Mouse (Mus musculus): ENCODE data around the gene Smyd3. TPM values are rescaled to one million over a fixed set of nuclear protein-coding genes. Genes with fewer than 3 reads are reported as not detected.

The Smyd3 gene
- 10 to 100 TPM in 3 of 4 experiments, 1 to 10 TPM in 1; 6.9 to 17.0 (median 12.2) TPM for total RNA-seq (2022)

DNA sequence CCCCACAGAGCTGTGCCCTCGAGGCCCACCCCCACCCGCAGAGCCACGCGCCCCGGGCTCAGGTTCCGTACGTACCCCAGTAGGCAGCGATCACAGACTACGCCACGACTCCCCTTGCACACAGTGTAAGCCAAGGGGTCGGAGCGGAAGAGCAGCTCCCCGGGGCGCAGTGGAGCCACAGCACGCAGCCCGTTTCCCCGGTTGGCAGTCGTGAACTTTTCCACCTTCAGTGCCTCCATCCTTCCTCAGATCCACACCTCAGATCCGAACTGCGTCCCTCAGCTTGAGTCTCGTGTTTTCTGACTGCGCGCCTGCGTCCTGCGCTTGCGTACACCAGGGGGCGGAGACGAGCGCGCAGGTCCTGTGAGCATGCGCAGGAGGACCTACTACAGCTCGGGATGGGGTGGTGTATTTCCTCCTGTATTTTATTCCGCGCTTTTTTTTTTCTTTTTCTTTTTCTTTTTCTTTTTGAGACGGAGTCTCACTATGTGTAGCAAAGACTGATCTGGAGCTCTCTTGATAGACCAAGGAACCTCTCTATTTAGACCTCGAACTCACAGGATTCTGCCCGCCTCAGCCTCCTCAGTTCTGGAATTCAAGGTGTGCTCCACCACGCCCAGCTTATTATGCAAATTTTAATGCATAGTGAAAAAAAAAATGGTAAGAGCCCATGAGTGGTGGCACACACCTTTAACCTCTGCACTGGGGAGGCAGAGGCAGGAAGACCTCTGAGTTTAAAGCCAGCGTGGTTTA lies at the start of gene Smyd3:
Gene Smyd3 (minus strand): TSS at position 329 of the 753 bp plus-strand sequence.
- DNase-seq = peak; percentile 70

DNA sequence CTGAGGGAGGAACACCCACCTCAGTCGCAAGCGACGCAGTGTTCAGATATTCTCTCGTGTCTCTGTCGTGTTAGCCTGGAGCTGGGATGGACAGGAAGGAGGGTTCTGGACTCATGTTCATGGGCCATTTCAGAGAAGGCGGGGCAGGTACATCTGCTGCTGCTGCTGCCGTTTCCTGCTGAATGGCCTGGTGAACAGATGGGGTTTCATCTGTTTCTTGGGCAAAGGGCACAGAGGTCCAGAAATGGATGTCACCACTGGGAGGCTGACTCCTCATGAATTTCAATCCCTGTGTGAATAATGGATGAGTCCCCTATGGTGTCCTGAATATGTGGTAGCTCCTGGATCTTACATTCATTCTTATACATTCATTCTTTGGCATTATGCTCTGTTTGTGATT lies 49.7 kb upstream of the Smyd3 start:
- no peak for DNase-seq

DNA sequence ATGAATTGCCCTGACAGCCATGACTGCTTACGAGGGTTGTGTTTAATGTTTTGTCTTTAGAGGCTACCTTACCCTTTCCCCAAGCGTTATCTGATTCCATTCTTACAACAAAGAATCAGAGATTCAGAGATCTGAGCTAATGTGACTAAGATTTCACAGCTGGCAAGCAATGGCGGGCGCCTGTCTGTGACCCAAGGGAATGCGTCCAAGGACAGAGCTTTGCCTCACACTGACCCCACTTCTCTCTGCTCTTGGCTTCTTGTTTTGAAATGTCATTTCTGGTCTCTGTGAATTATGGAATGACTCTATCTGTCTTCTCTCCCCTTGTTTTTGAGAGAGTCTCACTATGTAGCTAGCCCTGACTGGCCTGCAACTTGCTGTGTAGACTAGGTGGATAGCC lies 46.1 kb upstream of the Smyd3 start:
- DNase-seq = peak; percentile 67

DNA sequence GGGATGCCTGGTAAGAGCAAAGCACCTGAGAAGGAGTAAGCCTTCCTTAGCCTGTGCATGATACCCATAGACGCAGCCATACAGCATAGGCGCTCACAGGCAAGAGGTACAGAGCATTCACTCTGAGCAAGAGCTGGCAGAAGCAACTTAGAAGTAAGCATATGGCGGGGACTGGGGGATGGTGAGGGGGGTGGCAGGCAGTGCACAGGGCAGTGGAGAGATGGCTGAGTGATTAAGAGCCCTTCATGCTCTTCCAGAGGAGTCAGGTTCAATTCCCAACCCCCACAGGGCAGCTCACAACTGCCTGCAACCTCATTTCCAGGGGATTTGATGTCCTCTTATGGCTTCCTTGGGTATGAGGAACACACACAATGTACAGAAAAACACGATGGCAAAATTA lies 45.4 kb upstream of the Smyd3 start:
- DNase-seq = no peak

DNA sequence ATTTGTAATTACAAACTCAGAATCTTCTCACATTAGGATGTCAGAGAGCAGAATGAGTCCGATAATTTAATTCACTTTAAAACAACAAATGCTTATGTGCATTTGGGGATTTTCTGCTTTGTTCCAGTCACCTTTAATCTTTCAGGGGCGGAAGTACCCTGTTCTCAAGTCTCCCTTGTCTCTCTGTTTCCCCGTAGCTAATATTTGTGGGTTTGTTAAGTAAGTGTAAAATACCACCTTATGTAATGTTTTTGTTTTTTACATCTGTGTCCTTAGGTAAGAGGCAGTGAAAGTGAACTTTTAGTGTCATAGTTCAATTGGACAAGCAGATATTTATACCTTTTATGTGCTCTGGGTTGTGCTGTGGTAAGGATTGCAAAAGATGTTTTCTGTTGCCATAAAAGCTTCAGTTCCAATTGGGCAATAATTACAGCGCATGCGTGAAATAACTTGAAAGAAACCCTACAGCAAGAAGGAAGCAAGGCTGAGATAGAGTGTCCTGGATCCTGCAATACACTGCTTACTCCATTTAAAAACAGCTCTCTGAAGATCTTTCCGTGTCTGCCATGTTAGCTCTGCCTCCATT lies 43.1 kb upstream of the Smyd3 start:
- no peak for DNase-seq

DNA sequence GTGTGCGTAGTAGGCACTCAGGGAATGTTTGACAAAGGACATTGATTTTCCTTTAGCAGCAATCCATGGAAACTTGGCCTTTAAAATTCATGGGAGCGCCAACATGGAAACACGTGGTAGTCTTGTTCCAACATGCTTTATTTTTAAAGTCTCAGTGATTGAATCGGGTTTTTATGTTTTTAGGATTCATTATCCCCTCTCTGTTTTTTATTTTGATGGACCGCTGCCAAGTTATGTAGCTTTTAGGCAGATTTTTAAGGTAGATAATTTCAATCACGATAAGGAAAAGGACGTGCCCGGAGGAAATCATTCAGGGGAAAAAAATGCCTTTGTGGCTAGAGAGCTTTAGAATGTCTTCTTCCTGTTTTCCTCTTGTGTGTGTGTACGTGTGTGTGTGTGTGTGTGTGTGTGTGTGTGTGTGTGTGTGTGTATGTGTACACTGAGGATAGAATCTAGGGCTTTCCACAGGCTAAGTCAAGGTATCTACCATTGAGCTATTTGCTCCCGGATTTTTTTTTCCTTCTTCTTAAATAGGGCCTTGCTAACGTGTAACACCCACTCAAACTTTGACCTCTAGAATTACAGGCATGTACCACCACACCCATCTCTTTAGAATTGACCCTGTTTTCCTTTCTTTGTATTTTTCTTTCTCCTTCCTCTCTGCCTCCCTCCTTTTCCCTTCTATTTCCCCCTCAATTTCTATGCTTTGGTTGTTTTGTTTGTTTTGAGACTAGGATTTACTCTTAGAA lies 41.8 kb upstream of the Smyd3 start:
- DNase-seq = no peak

DNA sequence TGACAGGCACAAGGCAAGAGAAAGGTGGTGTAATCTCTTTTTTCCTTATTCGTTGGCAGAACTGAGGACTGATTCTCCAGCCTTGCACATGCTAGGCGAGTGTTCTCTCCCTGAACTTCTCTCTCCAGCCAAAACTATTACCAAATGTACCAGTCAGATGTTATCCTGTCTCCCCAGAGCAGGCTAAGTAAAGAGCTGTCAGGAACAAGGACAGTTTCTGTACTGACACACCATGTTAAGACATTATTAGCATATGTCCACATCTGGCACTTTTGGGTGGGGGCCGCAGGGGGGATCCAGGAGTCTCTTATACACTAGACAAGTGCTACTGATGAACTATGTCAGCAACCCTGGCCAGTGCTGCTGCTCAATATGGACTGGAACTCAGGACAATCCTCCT lies 39.1 kb upstream of the Smyd3 start:
- DNase-seq = no peak

DNA sequence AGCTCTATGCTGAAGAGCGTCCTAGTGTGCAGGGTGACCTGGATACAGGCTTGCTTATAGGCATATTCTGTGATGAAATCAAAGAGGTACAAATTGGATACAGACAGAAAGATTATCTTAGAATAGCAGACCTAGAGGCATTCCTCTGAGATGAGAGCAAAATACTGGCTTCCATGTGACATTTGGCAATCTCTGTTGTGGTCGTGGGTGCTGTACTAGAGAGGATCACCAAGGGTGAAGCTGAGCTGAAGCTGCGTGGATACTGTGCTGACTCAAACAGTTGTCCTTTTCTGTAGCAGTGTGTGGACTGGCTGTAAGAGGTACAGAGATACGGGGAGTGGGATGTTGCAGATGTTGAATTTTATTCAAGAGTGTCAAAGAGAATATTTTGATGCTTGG lies 36.1 kb upstream of the Smyd3 start:
- no peak for DNase-seq

DNA sequence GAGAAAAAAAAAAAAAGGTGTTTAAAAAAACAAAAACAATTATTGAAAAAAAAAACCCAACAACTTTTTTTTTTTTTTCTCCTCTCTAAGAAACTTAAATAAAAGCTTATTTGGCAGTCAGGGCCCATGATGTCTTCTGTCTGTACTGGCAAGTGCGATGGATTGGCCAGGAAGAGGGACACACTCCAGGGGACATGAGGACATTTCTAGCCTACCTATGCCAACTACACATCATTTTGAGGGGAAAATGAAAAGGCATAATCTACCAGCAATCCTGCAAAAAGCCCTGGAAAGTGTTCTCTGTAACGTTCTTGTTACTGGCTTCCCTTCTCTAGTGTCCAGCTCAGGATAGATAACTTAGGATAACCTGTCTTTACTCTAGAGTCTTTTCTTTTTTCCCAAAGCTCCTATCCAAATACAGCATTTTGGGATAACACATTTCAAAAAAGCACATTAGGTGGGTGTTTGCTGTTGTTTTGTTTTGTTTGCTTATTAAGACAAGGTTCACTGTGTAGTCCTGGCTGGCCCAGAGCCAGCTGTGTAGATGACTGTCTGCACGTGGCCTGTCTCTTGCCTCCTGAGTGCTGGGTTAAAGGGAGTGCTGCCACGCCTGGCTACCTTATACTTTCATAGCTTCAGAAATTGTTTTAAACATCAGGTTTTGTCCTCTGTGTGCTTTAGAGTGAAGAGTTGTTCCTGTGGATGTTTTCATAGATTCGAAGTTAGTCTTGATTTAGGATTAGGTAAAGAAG lies 35.5 kb upstream of the Smyd3 start:
- no peak for DNase-seq

DNA sequence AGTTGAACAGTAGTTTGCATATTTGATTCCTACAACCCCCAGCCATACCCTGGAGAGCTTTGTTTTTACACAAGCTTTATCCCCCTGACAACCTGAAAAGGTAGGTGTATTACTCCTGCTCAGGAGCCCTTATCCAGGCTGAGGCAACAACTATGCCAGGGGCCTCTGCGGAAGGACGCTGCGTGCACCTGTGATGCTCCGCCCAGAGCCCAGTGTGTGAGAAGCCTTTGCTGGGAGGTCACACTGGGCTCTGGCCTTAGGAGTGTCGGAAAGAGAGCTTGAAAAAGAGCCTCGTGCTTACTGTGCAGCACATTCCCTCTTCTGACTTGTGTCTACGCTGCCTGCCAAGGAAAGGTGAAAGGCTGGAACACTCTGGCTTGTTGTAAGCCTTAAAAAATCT lies 34.9 kb upstream of the Smyd3 start:
- DNase-seq = no peak

DNA sequence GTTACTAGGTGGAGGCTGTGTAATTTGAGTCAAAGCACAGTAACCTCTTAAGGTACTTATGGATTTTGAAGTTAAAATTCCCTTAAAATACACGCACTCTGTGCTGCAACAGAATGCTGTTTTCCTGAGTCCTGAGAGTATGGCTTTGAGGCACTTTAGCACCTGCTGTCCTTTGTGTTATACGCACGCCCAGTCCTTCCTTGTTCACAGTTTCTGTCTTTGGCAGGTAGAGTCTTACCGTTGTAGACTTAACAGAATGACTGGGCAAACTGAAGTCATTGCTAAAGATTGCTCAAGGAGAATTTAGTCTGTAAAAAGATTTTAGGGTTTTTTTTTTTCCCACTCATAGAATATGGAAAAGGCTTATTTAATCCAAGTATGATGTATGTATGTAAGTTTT lies 34.1 kb upstream of the Smyd3 start:
- DNase-seq = no peak

DNA sequence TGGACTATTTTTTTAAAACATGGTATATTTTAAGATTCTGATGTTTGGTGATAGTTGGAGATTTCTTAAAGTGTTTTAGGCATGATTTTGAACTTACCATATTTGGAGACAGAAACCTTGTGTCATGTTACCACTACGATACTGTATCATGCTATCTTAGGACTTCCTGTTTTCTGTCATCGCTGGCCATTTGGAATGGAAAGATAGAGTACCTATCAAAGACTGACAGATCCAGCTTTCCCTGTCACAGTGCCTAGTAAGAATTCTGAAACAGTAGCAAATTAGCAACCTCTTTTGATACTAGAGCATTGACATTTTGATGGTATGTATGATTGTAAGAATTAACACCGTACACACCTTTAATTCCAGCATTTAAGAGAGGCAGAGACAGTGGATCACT lies 33.5 kb upstream of the Smyd3 start:
- DNase-seq = no peak

DNA sequence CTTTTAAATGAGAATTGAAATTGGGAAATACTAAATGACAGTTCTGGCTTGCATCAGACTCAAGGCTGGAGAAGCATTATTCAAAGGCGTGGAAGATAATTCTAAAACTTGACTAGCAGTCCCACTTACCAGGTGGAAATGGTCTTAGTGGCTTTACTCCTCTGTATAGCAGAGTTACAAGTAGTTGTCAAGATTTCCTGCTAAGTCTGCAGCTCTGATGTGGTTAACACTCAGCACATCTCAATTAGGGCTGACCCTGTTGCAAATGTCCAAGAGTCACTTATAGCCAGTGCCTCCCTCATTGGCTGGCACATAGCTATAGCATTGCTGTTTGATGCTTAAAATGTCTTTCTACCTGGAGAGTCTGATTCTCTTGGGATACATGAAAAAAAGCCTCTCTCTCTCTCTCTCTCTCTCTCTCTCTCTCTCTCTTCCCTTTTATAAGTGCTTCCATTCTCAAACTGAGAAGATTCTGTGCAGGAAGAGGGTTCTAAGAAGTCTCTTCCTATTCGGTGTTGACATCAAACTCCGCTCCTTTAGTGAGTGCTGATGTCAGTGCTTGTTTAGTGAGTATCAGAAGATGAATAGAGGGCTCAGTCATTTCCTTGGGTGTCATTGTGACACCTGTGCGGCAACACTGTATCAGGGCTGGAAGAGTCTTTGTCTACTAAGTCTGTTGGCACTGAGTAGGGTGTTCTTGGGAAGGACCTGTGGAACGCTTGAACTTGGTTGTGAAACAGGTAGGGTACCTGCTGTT lies 31.3 kb upstream of the Smyd3 start:
- DNase-seq = no peak

DNA sequence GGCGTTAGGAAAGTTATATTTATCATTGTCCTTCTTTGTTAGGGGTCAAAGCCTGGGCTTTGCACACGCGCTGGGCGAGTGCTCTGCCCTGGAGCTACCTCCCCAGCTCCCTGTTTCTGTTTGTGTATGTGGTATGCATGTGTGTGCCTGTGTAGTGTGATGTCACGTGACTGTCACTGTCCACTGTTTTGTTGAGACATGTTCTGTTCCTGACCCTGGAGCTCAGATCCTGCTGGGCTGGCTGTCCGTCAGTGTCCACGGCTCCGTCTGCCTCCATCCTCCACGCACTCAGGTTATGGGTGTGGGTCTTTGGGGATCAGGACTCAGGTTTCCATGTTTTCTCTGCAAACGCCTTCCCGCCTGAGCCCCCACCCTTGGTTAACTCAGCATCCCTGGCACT lies 30.4 kb upstream of the Smyd3 start:
- DNase-seq = no peak

DNA sequence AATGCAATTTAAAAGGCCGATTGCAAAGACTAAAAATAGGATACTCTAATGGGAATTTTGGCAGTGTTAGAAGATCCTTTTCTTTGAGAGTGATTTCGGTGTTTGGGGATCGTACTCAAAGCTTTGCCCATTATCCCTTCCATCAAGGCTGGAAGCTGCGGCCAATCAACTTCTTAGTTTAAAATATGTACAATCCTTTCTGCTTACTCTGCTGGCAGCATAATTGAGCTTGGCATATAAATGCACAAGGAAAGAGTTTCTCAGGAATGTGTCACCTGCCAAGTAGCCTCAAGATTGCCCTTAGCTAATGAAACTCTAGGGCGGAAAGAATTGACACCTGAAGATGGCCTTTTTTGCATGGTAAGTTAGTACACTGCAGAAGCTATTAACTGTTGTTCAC lies 29.3 kb upstream of the Smyd3 start:
- no peak for DNase-seq

DNA sequence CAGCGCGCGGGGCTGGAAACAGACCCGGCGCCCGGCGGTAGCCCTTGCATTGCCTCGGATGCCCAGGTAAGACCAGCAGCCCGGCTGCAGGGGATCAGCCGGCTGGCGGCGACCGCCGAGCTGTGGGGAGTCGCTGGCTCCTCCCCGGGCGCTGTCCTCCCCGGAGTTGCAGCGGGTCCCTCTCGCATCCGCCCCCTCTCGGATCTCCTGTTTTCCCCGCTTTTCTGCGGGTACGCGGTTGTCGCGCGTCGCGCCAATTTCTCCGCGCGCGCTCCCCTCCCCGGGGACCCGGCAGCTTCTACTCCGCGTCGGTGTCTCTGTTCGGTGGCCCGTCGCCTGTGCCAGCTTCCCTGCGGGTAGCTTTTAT lies 28.7 kb upstream of the Smyd3 start:
- no peak for DNase-seq

DNA sequence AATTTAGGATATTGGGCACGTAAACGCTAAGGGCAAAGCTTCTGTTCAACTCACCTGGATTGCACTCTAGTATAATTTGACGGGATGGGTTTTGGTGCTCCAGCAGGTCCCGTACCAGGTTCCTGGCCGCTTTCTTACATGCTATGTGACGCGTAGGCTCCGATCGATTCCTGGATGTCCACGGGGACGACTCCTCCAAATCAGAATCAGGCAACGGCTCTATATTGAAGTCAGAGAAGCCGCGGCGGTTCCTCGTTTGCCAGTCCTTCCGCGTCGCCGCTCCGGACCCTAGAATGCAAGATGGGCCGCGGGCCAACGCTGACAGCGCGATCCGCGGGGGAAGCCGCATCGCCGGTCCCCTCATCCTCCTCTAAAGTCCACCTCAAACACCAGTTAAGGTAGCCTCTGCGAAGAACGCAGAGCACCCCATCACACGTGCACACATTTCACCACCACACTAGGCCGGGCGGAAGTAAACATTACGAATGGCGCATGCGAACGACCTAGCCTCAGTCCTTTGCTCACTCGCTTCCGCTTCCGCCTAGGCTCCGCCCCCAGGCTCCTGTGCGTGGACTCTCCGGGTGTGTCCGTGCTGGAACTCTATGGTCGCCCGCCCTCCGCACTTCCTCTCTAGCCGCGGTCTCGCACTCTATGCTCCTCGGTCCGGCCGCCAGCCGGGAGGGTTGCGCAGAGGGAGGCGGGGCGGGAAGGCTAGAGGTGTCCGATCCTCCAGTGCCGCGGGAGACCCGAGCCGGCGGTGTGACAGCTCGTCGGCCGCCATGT lies 28.1 kb upstream of the Smyd3 start, which contains the start of the genes Tfb2m and Cnst:
Gene Tfb2m (minus strand): TSS at position 500 of the 783 bp plus-strand sequence.
Gene Cnst (plus strand): TSS at position 603 of the 783 bp plus-strand sequence.
- peak; percentile 99 for DNase-seq

DNA sequence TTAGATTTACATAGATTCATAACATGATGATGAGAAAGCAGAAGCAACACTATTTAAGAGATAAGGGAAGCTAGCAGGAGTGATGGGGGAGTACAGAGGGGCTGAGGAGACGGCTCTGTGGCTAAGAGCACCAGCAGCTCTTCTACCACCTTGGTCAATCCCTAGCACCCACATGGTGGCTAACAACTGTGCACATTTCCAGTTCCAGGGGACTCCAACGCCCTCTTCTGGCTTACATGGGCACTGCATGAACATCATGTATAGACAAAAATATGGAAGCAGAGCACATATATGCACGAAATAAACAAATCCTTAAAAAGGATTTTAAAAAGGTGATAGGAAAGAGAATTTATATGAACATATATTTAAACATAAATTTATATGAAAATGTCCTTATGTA lies 23.7 kb upstream of the Smyd3 start:
- no peak for DNase-seq

DNA sequence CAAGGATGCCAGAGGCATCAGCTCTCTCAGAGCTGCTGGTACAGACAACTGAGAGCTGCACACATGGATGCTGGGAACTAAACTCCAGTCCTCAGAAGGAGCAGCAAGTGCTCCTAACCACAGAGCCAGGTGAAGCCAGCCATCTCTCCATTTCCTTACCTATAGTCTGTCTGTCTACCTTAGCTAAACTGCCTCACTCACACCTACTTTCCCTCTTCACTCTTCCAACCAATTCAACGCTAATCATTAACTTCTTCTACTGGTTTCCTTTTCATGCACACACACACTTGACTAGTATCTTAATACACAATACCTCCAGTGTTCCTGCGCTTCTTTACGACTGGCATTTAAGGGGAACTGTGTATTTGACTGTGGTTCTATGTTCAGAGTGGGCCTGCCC lies 22.0 kb upstream of the Smyd3 start:
- DNase-seq = no peak

DNA sequence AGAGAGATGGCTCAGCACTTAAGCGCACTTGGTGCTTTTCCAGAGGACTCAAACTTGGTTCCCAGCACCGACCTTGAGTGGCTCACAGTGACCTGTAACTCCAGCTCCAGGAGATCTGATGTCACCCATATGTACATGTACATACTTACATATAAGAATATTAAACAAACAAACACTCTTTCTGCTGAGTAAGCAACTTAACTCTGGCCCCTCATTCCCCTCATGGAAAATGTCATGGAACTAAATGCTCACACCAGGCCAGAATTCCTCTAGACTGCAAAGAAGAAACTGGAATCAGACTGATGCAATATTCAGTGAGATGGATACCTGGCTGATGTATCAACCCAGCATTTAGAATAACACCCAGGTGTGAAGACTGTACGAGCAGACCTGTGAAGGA lies 21.2 kb upstream of the Smyd3 start:
- DNase-seq = no peak

DNA sequence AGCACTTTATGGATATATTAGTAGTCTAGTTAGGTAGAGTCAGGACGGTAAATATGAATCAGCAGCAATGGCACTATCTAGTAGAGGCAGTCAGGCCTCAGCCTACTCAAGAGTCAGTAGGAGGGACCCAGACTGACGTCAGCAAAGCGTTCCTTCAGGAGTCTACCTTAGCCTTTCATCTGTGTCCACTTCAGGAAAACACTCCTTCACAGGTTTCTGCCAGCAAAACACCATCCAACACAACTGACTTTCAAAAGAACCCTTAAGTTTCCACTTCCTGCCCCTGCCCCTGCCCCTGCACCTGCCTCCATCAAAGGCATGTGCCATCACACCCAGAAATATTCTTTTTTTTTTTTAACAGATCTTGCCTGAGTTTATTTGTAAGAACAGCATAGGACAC lies 2.1 kb upstream of the Smyd3 start:
- no peak for DNase-seq

Data from adrenal gland, adult 8-10 months (tissue).